Mouse (Mus musculus): ENCODE results near the gene Phactr4. TPM values are rescaled to one million over a fixed set of nuclear protein-coding genes. Genes with fewer than 3 reads are reported as not detected.
"Not testable (repeated sequence)": the region's sequence is repeated elsewhere in the genome, so short reads cannot be mapped to it uniquely, and the experiment has no call there.

The Phactr4 gene
- total RNA-seq (2021): 10 to 100 TPM; 30.2 to 37.6 TPM

DNA sequence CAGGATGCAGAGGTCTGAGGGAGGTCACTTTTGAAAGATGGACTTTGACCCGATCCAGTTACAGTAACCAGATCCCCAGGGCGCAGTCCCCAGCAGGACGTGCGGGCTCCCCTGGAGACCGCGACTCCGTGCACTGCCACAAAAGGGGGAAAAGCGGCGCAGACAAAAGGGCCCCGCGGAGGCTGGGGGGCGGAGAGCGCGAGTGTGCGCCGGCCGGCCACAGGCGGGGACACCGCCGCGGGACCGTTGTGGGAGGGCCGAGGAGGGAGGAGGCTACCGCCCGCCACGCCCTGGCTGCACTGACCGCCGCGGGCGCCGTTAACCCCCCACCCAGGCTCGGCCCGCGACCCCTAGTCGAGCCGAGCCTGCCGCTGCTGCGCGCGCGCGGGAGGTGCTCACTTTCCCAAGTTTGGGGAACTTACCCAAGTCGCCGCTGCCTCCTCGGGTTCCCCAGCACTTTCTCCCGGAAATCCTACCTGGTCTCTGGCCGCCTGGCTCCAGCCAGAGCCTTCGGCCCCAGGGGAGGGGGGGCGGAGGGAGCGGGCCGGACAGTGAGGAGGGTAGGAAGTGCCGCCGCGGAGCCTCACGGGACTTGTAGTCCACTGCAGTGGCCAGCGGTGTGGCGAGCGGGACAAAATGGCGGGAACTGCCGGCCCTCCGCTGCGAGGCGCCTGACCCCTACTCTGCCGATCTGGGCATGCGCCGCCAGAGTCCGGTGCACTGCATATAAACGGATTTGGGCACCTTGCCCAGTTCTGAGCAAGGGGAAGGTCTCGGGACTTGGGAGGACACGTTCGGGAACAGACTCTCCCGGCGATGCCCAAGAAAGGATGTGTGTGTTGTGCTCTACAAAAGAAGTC, at the start of gene Phactr4:
Phactr4 (minus strand) TSS at position 567 of the 860 bp plus-strand sequence.
- DNase-seq: peak; percentile 99

DNA sequence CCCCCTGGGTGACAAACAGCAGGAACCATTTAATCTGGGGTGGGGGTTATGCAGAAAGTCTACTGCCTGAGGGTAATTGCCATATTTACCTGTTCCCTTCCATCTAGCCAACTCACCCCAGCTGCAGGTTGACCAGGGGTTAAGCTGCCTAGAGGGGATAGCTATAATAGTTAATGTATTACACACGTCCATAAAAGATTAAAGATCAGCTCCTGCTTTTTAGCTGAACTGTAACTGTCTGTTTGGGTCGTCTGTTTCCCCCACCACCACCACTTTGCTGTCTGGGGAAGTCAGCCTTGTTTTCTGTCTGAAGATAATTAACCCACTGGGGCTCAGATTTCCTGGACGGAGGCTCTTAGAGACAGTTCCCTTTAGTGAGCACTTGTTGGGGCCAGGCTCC, 47.6 kb upstream of the Phactr4 start:
- DNase-seq: no peak

DNA sequence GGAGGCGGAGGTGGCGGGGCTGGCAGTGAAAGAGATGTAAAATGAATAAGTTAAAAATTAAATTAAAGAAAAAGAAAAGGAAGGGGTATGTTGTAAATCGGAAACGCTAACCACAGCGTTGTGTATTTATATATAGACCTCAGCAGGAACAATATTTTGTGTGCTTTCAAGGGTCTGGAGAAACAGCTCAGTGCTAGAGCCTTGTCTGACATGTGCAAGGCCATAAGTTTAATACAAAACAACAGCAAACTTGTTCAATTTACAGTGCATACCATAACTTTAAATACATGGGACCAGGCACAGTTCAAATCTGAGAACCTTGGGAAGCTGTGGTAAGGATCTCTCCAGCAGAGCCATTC, 41.9 kb upstream of the Phactr4 start:
- no peak for DNase-seq

DNA sequence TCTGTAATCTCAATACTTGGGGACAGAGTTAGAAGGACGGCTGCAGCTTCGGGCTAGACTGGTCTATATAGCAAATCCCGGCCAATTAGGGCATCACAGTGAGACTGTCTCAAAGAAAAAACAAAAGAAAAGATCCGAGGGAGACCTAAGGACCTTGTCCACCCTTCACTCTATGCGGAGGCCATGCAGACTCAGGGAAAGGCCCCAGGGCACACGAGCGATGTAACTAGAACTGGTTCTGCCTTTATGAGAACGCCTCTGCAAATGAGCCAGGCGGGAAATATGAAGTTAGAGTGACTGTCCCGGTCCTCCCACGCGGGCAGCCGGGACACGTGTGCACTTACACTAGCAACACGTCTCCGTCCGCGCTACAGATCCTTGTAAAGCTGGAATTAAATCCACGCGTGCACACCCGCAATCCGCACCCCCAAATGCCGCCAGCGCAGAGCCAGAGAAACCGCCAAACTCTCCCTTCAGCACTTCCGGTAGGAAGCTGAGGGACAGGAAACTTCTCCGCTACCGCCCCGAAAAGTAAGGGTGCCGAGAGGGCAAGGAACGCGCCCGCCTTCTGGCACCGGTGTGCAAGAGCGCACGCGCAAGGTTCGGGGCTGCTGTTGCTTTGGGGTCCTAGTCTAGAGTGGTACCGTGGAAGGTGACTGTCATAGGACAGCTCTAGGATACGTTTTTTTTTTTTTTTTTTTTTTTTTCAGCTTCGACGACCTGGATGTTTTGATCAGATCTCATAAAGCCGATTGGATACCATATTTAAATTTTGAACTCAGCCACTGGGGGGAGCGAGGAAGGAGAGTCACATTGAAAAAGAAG, 41.4 kb upstream of the Phactr4 start, which contains the start of gene Med18:
Med18 (minus strand) TSS at position 492 of the 825 bp plus-strand sequence.
- peak; percentile 93 for DNase-seq

DNA sequence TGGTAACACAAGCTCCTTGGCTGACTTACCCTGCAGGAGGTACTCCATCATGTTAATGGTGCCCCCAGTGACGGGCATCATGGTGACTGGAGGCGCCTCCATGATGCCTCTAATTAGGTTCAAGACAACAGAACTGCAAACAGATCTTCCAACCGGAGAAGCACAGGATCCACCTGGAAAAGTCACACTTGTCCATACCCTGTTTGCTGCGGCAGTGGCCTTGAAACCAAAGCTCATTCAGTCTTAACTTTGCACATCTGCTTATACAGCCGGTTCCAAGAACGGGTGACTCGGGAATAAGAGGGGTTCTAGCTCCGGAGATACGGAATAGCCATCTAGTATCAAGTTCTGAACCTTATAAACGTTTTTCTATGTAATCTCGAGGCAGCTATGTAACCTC, 40.5 kb upstream of the Phactr4 start:
- no peak for DNase-seq

DNA sequence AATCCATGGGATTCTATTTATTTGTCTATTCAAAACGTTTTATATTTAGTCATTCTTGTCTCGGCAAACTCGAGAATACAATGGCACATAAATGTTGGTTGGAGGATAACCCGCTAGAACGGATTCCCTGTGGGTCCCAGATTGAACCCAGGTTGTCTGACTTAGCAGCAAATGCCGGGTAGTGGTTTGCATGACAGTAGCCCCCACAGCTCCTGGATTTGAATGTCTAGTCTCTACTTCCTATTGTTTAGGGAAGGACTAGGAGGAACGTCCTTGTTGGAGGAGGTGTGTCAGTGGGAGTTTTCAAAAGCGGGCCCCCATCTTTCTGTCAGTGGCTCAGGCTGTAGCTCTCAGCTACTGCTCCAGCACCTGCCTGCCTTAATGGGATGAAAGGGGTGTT, 37.9 kb upstream of the Phactr4 start:
- DNase-seq: no peak

DNA sequence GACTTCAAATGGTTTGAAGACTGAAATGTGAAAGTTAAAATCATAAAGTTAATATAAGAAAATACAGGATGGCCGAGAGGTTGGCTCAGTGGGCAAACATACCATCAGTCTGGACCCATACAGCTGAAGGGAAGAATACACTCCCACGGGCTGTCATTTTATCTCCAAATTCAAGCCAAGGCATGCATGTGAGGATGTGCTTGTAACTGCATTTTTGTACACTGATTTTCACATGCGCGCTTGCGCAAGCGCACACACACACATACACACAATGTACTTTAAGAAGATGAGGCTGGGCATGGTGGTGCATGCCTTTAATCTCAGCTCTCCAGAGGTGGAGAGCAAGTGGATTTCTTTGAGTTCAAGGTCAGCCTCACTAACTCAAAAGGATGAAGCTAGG, 33.3 kb upstream of the Phactr4 start:
- no peak for DNase-seq

DNA sequence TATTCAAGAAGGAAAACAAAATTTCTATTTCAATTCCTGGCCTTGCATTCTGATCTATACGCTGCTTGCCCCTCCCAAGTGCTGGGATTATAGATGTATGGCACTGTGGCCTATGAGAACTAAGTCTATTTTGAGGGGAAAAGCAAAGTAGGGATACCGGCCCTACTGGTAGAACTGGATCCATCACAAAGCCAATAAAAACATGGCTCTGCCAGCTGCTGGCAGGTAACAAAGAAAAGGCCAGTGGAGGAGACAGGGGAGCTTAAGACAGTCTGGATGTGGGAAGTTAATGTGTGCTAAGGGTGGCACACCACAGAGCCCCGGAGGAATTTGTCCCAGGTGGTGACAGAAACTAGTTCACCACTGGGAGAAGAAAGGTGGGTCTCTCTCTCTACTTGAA, 32.9 kb upstream of the Phactr4 start:
- DNase-seq: no peak

DNA sequence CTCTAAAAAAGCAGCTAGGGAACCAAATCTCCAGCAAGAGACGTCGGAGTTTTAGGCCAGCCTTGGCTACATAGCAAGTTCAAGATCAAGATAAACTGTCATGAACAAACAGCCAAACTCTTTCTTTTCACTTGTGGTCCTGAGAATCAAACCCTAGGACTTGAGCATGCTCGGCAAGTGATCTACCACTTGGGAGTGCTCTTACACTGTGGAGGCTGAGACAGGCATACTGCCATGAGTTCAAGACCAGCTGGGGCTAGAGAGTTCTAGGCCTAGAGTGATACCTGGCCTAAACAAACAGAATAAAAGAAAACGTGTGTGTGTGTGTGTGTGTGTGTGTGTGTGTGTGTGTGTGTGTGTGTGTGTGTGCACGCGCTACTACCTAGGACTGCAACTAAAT, 31.9 kb upstream of the Phactr4 start:
- DNase-seq: no peak

DNA sequence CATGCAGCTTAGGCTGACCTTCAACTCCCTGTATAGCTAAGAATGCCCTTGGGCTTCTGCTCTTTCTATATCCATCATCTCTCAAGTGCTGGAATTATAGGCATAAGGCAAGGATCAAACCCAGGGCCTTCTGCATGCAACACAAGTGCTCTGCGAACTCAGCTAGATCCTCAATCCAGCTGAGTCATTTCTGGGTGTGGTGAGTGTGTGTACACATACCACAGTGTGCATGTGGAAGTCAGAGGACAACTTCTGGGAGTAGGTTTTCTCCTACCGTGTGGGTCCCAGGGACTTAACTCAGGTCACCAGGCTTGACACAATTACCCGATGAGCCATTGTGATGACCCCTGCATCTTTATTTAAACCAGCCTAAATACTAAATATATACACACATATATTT, 27.5 kb upstream of the Phactr4 start:
- no peak for DNase-seq

DNA sequence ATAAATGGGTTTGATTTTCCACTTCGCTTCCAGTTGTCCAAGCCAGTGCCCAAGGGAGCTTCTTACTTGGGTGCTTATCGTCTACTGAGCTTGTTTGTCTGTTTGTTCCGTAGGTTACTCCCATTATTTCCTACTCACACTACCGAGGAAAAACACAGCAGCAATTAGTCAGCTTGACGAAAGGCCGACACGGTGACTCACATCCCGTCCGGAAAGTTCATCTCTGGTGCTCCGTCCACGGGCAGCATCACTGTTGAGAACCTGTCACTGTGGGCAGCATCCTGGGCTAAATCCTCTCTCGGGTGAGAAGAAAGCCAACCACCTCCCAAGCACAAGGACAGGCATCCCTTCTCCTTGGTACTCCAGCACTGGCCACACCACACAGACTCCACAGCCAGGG, 23.8 kb upstream of the Phactr4 start:
- DNase-seq: no peak

DNA sequence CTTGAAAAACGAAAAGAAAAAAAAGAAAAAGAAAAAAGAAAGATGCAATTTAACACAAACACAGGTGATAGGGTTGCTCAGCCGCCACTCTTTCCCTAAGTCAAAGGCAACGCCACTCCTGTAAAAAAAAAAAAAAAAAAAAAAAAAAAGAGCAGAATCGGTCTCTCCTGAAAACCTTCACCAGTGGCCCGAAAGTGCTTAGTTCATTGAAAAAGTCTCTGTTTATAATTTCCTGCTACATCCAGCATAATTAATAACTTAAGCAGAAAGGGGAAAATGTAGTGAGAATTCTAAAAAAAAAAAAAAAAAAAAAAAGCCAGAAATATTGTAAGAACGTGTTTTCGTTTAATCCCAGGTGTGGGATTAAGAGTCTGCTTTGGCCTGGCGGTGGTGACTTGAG, 22.2 kb upstream of the Phactr4 start:
- no peak for DNase-seq

DNA sequence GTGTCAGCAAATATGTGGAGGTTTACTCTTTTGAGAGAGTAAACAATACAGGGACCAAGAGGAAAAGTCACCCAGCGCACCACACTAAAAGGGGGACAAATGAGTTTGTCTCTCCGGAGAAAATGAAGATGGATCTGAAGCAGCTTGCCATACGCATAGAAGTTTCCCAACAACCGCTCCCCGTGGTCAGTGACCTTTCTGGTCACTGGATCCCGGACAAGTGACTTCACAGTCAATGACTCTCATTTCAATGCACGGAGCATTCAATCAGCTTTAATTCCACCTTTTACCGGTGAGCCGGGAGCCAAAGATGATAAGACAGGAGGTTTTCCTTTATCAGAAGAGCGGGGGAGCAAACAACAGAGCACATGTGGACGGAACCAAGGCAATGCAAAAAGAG, 15.6 kb upstream of the Phactr4 start:
- DNase-seq: no peak

DNA sequence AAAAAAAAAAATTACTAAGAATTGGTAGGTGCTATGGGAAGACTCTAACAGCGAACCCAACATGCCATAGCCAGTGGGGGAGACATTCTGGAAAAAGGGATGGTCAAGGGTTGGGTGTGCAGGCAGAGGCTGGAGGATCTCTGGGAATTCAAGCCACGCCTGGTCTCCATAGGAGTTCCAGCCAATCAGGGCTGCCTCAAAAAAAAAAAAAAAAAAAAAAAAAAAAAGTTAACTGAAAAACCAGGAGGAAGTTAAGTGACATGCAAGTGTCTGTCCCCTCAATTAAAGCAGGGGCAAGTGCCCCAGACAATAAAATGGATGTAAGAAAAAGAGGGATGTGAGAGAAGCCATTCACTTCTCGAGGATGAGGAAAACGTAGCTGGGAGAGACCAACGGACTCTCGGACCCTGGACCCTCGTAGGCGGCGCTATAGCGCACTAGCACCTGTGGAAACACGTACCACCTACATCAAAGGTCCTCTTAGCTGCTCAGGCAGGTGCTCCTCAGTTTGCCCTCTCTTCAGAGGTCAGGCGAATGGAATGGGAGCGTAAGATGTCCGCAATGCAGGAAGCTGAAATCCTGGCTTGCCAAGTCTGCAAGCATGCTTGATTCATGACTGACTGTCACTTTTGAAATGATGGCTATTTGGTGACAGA, 10.6 kb upstream of the Phactr4 start:
- DNase-seq: no peak

DNA sequence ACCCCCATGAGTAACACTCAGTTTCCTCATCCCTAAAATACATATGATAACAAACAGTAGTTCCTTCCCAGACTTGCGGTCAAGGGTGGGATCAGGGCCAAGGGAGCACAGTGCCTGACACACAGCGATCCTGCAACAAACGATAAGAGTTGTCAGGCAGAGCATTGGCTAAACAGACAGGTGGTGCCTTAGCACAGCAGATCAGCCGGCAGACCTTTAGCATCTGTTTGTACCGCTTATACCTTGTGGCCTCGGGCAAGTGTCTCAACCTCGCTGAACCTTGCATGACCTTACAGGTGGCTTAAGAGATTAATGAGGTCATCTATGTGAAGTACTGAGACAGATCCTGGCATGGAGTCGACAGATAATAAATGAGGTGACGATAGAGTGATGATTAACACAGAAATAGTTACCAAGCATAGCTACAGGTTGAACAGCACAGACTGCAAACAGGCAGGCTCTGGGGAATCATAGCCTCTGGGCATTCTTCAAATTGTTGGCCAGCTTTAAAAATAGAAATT, 5.8 kb upstream of the Phactr4 start:
- peak; percentile 22 for DNase-seq

DNA sequence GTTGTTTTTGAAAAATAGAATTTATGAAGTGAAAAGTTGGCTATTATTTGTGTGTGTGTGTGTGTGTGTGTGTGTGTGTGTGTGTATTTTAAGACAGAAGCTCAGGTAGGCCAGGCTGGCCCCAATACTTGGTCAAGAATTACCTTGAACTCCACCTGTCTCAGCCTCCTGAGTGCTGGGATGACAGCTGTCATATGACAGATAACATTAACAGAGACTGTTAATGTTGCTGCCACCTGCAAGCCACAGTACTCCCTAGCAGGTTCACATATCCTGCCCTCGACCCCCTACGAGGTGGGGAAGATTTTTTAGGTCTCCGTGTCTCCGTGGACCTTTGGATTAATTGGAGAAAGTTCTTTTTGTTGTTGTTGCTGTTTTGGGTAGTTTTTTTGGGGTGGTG, 5.2 kb upstream of the Phactr4 start:
- no peak for DNase-seq

DNA sequence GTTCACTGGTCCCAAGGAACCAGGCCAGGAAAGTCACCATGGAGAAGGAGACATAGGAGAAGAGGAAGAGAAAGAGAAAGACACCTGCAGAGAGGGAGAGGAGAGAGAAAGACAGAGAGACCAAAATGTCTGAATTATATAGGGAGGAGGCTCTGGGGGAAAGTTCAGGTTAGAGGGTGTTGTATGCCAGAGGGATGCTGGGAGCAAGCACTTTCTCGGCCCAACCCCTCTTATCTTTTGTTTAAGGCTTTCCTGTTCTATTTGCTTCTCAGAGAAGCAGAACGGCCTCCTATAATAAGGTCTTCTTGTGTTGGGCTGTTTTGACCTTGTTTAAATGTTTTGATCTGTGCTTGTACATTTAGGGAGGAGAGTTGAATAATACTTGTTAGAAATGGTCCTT, 3.7 kb upstream of the Phactr4 start:
- DNase-seq: no peak

DNA sequence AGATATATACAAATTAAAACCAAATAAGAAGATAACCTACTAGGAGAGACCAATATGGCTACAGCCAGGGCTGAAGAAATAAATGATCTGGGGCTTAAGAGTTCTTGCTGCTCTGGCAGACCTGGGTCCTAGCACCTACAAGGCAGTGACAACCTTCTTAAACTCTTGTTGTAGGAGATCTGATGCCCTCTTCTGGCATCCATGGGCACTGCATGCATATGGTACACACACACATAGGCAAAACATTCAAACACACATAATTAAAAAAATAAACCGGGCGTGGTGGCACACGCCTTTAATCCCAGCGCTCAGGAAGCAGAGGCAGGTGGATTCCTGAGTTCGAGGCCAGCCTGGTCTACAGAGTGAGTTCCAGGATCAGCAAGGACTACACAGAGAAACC, 2.5 kb upstream of the Phactr4 start:
- DNase-seq: no peak

DNA sequence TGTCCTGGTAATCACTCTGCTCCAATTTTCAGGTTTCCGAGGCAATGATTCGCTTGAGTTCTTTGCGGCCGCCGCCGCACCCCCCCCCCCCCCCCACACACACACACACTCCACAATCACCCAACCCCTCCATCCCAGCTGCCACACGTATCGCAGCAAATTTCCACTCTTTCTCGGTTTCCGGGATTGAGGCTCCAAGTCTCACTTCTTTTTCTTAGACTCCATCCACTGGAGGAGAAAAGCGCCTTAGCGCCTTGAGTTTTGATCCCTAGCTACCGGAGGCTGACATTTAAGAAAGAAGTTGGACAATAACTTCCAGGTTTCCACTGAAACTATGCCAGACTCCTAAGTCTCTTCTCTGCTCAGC, 750 bp downstream of the Phactr4 start:
- no peak for DNase-seq

DNA sequence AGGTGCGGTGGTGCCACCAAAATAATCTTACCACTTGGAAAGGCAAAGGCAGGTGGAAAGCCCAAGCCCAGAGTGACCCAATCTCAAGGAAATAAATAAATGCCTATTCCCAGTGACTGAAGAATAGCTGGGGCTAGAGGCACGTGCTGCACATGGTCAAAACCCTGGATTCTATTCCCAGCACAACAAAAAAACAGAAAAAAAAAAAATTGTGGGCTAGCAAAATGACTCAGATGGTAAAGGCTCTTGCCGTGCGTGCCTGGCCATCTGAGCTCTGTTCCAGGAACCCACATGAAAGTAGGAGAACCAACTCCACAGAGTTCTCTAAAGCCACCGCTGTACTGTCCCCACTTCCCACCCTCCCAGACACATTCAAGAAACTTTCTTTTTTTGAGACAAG, 1.8 kb downstream of the Phactr4 start:
- no peak for DNase-seq

DNA sequence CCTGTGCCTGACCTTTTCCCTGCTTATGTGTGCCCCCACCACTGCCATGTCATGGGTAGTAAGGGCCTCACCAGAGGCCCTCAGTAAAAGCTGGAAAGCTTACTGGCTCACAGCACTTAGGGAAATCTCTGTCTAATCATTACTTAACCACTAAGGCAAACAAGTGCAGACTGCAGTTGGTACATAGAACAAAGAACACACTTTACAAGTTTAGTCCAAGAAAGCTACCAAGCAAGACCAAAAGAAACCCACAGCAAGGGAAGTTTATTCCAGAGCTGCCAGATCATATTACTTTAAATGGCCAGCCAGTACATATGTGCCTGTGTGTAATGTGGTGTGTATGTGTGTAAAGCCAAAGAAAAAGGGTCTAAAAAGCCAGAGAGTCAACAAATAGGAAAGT, 6.3 kb downstream of the Phactr4 start:
- no peak for DNase-seq

DNA sequence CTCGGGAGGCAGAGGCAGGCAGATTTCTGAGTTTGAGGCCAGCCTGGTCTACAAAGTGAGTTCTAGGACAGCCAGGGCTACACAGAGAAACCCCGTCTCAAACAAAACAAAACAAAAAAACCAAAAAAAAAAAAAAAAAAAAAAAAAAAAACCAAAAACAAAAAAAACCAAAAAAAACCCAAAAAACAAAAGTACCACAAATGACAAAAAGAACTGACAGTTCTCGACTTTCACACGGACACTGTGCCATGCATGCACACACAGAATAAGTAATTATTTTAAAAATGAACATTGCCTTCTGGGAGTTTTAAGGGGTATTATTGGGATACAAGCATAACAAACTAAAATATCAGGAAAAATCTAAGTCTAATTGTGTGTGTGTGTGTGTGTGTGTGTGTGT, 9.0 kb downstream of the Phactr4 start:
- not testable (repeated sequence) for DNase-seq

Data from heart, postnatal 4 days (tissue).